Mouse (Mus musculus) kidney, embryonic 16.5 days (tissue): Measurements from ENCODE around the gene Fam222b. TPM values are rescaled to one million over a fixed set of nuclear protein-coding genes. Genes with fewer than 3 reads are reported as not detected.

Experiments
- ATAC-seq: fragments of 200-750 bp; cut with Nextera tagmentation; 2 replicates; pipeline ENCODE4 v1.8.0; 2017; ENCODE audit warnings: moderate TSS enrichment; ENCODE audit not compliant: low FRiP score, low TSS enrichment
- H3K27ac ChIP-seq: fragments of 300-500 bp; sonication (generic); 2 replicates; pipeline ENCODE4 v1.5.1; 2014; ENCODE audit warnings: low read length
- H3K27me3 ChIP-seq: fragments of 300-500 bp; sonication (generic); 2 replicates; pipeline ENCODE4 v1.6.1; 2014; ENCODE audit warnings: low read length, control low read depth, mixed read lengths; ENCODE audit not compliant: insufficient read depth
- H3K36me3 ChIP-seq: fragments of 300-500 bp; sonication (generic); 2 replicates; pipeline ENCODE4 v1.6.1; 2014; ENCODE audit warnings: low read length, control low read depth, mixed read lengths; ENCODE audit not compliant: insufficient read depth
- H3K4me1 ChIP-seq: fragments of 300-500 bp; sonication (generic); 2 replicates; pipeline ENCODE4 v1.6.1; 2014; ENCODE audit warnings: low read length, control low read depth, mixed read lengths; ENCODE audit not compliant: insufficient read depth
- H3K4me2 ChIP-seq: fragments of 300-500 bp; sonication (generic); replicated peaks from 2 replicates; pipeline ENCODE4 v1.6.1; 2014; ENCODE audit warnings: low read depth, low read length
- H3K4me3 ChIP-seq: fragments of 300-500 bp; sonication (generic); 2 replicates; pipeline ENCODE4 v1.5.1; 2014; ENCODE audit warnings: mild to moderate bottlenecking, low read length
- H3K9ac ChIP-seq: fragments of 300-500 bp; sonication (generic); replicated peaks from 2 replicates; pipeline ENCODE4 v1.6.1; 2014; ENCODE audit warnings: low read length
- H3K9me3 ChIP-seq: fragments of 300-500 bp; sonication (generic); 2 replicates; pipeline ENCODE4 v1.6.1; 2016; ENCODE audit warnings: low read length, control low read depth
- WGBS: fragments of 180-500 bp; shearing (Covaris S2); extraction: QIAGEN DNeasy Blood & Tissue Kit; methylation state at CpG from one replicate; pipeline ENCODE4 v1.1.7; 2014; 5-methylcytosine and 5-hydroxymethylcytosine counted together
- polyA plus RNA-seq: library from polyadenylated mRNA; unstranded; fragments of >200 nt; fragmentation: Nextera tagmentation; extraction: Ambion mirVana; gene quantifications from 2 replicates; pipeline ENCODE4 v1.2.1, GENCODE M21; 2015

Fam222b gene
- polyA plus RNA-seq, 1 experiment from 2014 or later, result 14.8 TPM

DNA sequence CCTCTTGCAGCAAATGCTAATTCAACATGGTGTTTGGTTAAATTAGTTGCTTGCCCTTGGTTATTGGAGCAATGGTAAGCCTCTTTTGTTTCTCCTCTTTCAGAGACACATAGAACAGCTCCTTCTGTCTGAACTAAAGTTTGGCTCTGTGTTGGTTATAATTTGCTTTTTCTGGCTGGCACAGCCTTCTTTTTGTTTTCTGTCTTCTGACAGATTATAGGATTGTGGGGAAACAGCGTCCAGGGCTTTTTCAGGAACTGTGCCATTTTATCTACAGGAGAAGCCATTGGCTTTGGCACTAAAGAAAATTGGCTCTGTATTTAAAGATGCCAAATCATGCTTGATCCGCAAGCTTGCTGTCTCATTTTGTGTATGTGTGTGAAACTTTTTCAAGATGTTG, 19.2 kb downstream of the Fam222b start:
- Histone ChIP-seq H3K4me3 (no peak overlapping the region), H3K9me3 (no peaks in the 10 kb centered on the region), H3K4me2 (no peak overlapping the region), H3K27ac (no peak overlapping the region), H3K27me3 (no peaks in the 10 kb centered on the region), H3K4me1 (peaks cover 16% of the 10 kb centered on the region), H3K36me3 (no peaks in the 10 kb centered on the region), H3K9ac (no peak overlapping the region)
- ATAC-seq, result no peak
- WGBS, result 95% methylated on average over 2 of the region's 2 CpGs

DNA sequence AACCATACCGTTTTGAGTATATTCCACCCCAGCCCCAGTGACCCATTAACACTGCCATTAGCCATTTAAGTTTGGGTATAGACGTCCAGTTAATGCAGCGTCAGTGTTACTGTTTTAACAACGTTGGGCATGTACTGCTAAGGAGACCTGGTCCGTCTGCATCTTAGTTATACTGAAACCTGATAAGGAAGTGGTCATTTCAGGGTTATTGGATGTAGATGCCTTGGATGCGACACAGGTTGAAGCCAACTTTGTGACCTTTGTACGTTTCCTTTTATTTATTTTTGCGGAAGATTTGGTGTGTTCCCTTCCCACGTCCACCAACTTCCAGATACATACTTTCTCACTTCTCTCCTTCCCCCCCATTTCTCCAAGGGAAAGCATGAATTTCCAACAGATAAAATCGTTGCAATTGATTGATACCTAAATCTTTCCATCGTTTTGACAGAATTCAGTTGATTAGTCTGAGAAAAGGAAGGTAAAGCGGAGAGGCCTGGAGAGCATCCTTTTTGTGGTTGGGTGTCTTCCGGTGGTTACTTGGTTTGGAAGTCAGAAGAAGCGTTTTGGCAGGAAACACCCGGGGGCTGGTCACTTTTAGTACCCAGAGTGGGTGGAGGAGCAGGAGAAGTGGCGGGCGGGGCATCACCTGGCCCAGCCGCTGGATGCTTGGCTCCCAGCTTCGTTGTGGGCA, 20.4 kb downstream of the Fam222b start:
- H3K27ac ChIP-seq, result peak overlapping the region; percentile 69
- no peak for ATAC-seq
- peak overlapping the region; percentile 71 for H3K9ac ChIP-seq
- no peaks in the 10 kb centered on the region for H3K27me3 ChIP-seq
- H3K4me2 ChIP-seq, result peak overlapping the region; percentile 70
- H3K4me3 ChIP-seq, result peak overlapping the region; percentile 57
- WGBS, result 4% methylated on average over 19 of the region's 19 CpGs
- H3K9me3 ChIP-seq, result no peaks in the 10 kb centered on the region
- H3K36me3 ChIP-seq, result no peaks in the 10 kb centered on the region
- H3K4me1 ChIP-seq, result peaks cover 17% of the 10 kb centered on the region

DNA sequence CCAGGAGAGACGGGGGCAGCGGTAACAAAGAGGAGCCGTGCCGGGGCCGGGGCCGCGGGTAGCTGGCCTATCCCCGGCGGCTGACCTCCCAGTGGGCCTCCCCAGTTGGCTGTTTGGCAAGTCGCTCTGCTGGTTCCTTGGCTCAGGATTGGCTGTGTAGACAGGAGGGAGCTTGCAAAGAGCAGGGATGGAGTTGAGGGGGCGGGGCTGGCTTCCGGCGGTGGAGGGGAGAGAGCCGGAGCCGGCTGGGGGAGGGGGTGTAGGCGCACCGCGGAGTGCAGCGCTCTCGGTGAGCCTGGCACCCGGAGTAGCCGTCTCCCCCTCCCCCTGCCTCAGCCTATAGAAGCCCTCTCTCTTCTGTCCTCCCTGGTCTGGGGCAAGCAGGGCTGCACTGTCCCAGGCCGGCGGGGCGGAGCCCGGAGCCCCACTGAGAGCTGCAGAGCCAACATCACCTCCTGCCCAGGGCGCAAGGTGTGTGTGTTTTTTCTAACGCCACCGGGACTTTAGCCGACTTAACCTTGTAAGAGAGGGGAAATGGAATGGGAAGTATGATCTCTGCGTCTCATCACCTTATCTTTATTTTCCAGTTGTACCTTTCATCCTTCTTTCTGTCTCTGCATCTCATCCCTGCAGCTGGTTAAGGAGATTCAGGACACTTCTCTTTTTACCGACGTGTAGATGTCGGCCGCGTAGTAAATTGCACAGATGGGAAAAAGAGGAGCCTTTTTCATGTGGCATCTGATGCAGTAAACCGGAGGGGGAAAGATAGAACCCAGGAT, 21.1 kb downstream of the Fam222b start:
- H3K27ac ChIP-seq, result peak overlapping the region; percentile 69
- no peaks in the 10 kb centered on the region for H3K36me3 ChIP-seq
- peak overlapping the region; percentile 70 for H3K4me2 ChIP-seq
- no peaks in the 10 kb centered on the region for H3K27me3 ChIP-seq
- peak; percentile 100 for ATAC-seq
- peak overlapping the region; percentile 73 for H3K9ac ChIP-seq
- no peaks in the 10 kb centered on the region for H3K9me3 ChIP-seq
- WGBS, result 1% methylated on average over 35 of the region's 37 CpGs
- peak overlapping the region; percentile 57 for H3K4me3 ChIP-seq
- H3K4me1 ChIP-seq, result peaks cover 24% of the 10 kb centered on the region

DNA sequence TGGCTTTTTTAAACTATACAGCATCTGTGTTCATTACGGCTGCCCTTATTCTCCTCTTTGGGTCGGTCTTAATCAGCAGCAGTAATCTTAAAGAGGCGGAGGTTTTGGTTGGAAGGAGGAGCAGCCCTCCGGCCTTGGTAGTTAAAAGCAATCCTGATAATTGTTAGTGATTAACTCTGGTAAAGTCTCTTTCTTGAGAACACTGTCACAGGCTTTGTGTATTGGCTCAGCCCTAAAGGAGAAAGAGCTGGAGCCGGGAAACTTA, 21.6 kb downstream of the Fam222b start:
- WGBS, result 5% methylated on average over 5 of the region's 5 CpGs
- Histone ChIP-seq H3K27ac (peak overlapping the region; percentile 65), H3K9me3 (no peaks in the 10 kb centered on the region), H3K9ac (peak overlapping the region; percentile 73), H3K4me1 (peaks cover 29% of the 10 kb centered on the region), H3K27me3 (no peaks in the 10 kb centered on the region), H3K4me3 (peak overlapping the region; percentile 57), H3K4me2 (peak overlapping the region; percentile 70), H3K36me3 (no peaks in the 10 kb centered on the region)
- ATAC-seq, result no peak

DNA sequence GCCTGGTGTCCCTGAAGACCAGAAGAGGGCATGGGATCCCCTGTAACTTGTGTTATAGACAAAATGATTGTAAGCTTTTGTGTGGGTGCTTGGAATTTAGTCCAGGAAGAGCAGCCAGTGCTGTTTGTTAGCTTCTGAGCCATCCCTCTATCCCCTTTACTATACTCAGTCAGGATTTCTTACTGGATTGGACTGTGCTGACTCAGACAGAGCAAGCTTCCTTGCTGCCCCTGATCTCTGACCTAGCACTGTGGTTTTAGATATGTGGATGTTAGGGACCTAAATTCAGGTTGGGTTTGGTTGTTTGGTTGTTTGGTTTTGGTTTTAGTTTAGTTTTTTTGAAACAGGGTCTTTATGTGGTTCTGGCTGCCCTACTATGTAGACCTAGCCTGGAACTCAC, 24.0 kb downstream of the Fam222b start:
- Histone ChIP-seq H3K4me2 (no peak overlapping the region), H3K27me3 (no peaks in the 10 kb centered on the region), H3K9me3 (no peaks in the 10 kb centered on the region), H3K27ac (no peak overlapping the region), H3K4me1 (peaks cover 34% of the 10 kb centered on the region), H3K9ac (no peak overlapping the region), H3K36me3 (no peaks in the 10 kb centered on the region), H3K4me3 (no peak overlapping the region)
- ATAC-seq, result no peak

DNA sequence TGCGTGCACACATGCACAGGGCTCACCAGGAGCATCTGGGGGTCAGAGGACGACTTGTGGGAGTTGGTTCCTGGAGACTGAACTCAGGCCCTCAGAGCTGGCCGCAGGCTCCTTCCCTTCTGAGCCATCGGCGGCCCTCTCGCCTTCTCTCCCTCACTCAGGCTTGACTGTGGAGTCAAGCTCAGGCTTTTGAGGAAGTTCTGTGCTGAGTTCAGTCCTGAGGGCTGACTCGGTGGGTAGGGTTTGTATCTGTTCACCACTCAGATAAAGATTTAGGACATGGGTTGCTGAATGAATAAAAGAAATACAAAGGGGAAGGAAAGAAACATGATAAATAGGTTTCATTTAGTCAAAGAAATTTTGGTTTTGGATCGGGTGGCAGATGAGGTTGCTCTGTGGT, 25.4 kb downstream of the Fam222b start:
- no peak overlapping the region for H3K4me3 ChIP-seq
- no peaks in the 10 kb centered on the region for H3K36me3 ChIP-seq
- ATAC-seq, result no peak
- no peaks in the 10 kb centered on the region for H3K27me3 ChIP-seq
- H3K9me3 ChIP-seq, result no peaks in the 10 kb centered on the region
- peaks cover 29% of the 10 kb centered on the region for H3K4me1 ChIP-seq
- H3K4me2 ChIP-seq, result no peak overlapping the region
- 63% methylated on average over 8 of the region's 8 CpGs for WGBS
- no peak overlapping the region for H3K27ac ChIP-seq
- no peak overlapping the region for H3K9ac ChIP-seq

DNA sequence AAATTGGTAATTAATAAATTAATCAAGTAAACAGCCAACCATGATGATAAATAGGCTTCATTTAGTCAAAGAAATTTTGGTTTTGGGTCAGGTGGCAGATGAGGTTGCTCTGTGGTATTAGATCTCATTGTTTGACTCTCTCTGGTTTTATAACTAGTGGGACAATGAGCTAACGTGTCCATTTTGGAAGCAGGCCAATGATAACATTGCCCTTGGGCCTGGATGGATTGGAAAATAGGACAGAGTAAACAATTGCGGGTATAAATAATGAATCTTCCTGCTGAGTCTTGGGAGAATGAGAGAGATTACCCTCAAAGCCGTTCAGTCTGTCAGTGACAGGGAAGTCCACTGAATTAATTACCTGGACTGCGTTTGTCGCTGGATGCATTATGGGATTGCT, 26.7 kb downstream of the Fam222b start:
- ATAC-seq, result no peak
- Histone ChIP-seq H3K9me3 (no peaks in the 10 kb centered on the region), H3K4me3 (no peak overlapping the region)

DNA sequence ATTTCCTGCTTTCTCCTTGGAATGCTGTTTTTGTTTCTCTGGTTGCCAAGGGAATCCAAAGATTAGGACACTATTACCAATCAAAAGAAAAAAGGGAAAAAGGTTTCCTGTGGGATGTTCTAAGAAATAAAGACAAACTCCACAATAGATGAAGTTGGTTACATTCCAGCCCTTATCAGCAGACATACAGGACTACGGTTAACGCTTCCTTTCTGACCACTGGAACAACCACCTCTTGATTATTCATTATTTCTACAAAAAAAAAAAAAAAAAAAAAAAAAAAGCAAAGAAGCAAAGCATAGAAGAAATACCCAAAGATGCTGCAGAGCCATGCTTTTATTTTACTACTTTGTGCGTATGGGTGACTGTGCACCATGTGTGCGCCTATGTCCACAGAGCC, 28.4 kb downstream of the Fam222b start:
- Histone ChIP-seq H3K9me3 (no peaks in the 10 kb centered on the region), H3K36me3 (no peaks in the 10 kb centered on the region), H3K4me2 (no peak overlapping the region), H3K27me3 (no peaks in the 10 kb centered on the region), H3K9ac (no peak overlapping the region), H3K27ac (no peak overlapping the region), H3K4me3 (no peak overlapping the region), H3K4me1 (peaks cover 35% of the 10 kb centered on the region)
- WGBS, result 85% methylated on average over 4 of the region's 4 CpGs
- no peak for ATAC-seq

More for the DNA sequence above, 26.7 kb downstream of the Fam222b start:
- H3K36me3 ChIP-seq, result no peaks in the 10 kb centered on the region
- 31% methylated on average over 5 of the region's 5 CpGs for WGBS
- H3K4me1 ChIP-seq, result peaks cover 39% of the 10 kb centered on the region
- H3K27ac ChIP-seq, result no peak overlapping the region
- H3K4me2 ChIP-seq, result no peak overlapping the region
- H3K9ac ChIP-seq, result no peak overlapping the region
- H3K27me3 ChIP-seq, result no peaks in the 10 kb centered on the region

DNA sequence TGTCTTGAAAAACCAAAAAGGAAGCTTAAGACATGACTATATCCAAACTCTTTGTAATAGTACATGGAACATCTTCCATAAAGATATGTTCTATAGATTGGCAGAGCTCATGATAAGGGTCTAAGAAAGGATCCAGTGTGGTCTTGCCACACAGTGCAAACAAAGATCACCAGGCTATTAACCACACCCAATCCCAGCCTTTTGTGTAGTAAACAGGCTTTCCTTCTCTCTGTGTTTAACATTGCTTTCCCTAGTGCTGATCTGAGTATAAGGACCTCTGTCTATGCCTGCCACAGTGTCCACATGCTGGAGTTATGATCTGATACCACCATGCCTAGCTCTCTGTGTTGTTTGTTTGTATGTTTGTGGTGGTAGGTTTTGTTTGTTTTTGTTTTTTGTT, 29.3 kb downstream of the Fam222b start:
- no peak overlapping the region for H3K4me3 ChIP-seq
- H3K4me1 ChIP-seq, result peaks cover 35% of the 10 kb centered on the region
- H3K36me3 ChIP-seq, result no peaks in the 10 kb centered on the region
- H3K9ac ChIP-seq, result no peak overlapping the region
- no peaks in the 10 kb centered on the region for H3K9me3 ChIP-seq
- no peak for ATAC-seq
- H3K27ac ChIP-seq, result no peak overlapping the region
- no peak overlapping the region for H3K4me2 ChIP-seq
- no peaks in the 10 kb centered on the region for H3K27me3 ChIP-seq

DNA sequence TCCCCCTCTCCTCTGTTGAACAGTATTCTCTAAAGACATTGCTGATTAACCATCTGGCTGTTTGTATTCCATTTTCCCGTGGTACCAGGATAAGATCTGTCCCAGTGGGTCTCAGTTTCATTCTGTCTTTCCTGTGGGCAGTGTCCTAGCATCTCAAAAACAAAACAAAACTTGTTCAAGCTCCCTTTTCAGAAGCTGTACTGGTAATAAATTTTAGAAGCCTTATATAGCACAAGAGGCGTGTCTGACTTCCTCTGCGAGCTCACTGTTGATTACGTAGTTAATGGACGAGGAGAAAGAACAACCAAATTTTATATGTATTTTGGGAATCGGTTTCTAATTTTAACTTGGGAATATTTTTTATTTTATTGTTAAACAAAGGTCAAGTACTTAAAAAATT, 31.2 kb downstream of the Fam222b start:
- H3K4me3 ChIP-seq, result no peak overlapping the region
- ATAC-seq, result no peak
- 0 out of 2 replicates have a peak overlapping the region, but pooled peaks have one; percentile 4 for H3K4me2 ChIP-seq
- H3K9me3 ChIP-seq, result no peaks in the 10 kb centered on the region
- no peaks in the 10 kb centered on the region for H3K36me3 ChIP-seq
- no peak overlapping the region for H3K9ac ChIP-seq
- 30% methylated on average over 6 of the region's 6 CpGs for WGBS
- no peaks in the 10 kb centered on the region for H3K27me3 ChIP-seq
- H3K4me1 ChIP-seq, result peaks cover 25% of the 10 kb centered on the region
- H3K27ac ChIP-seq, result peak overlapping the region; percentile 29
